ENCODE assay signal across 9 mouse cellular contexts in the genomic region with DNA sequence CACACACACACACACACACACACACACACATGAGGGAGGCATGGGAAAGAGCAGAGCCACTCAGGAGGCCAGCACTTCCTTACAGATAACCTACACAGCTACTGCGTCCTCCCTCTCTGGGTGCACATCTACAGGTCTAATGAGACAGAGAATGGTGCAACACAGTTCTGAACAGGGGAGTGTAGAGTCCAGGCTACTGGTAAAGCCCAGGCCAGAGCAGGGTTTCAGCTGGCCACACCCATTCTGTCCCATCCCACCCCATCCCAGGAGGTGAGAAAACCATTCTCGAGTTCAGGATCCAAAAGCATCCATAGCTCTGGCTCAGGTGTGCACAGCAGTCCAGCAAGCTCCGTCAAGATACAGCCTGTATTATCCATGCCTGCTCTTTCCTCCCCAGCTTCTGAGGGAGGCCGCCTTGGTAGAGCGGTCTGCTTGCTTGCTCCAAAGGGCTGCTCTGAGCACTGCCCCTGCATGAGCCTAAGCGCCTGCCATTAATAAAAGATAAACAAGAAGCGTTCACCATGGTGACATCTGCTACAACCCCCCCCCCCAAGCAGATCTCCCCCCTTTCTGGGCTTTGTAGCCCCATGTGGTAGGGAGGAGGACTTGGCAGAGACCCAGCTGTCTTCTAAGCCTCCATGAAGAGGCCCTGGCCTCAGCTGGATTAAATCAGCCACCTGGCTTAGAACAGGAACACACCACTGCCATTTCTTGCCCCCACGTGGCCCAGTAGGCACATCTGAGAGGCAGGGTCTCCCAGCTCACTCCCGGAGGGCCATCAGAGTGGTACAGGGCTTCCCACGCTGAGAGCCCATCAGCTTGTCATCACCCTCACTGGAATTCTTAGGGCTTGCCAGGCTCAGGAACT.
A peak's percentile ranks its signal among the peaks of the same experiment; 100 is the strongest.
DNase-seq lines count a peak whose midpoint lies in the region; ATAC-seq lines count a peak whose summit lies in the region.
"Had no signal": no experiment of that assay in that cellular context is flagged by ENCODE, and none has a peak within 500 bp of the region (broad histone marks: within the 10 kb centered on the region; RNA-seq: fewer than 3 reads in every experiment).

No protein-coding gene starts in this region.

- no peaks in the 10 kb centered on the region for H3K36me3 ChIP-seq in kidney, embryonic 14.5 days (ENCODE audit: control insufficient read depth, insufficient read depth, low read length)
- H3K36me3 ChIP-seq in embryonic facial prominence, embryonic 10.5 days (replicated peaks): peaks cover 40% of the 10 kb centered on the region
- no peaks in the 10 kb centered on the region for H3K36me3 ChIP-seq in heart, embryonic 14.5 days (ENCODE audit: control insufficient read depth, insufficient read depth, low read length)

- no peak for DNase-seq in kidney, adult 8-10 months
- peak; percentile 54 for DNase-seq in embryonic facial prominence, embryonic 10.5 days (ENCODE audit: low spot score)
- DNase-seq in layer of hippocampus, postnatal 36 days: peak; percentile 34 to 37
- DNase-seq in retina, postnatal 1 day: peak; percentile 93
- no peak for DNase-seq in thymus, postnatal 4 days

- no peaks in the 10 kb centered on the region for H3K9me3 ChIP-seq in kidney, embryonic 14.5 days (ENCODE audit: control insufficient read depth, low read length)
- H3K9me3 ChIP-seq in embryonic facial prominence, embryonic 10.5 days: no peaks in the 10 kb centered on the region
- H3K9me3 ChIP-seq in heart, embryonic 14.5 days (ENCODE audit: control insufficient read depth, low read length): no peaks in the 10 kb centered on the region

- no peak overlapping the region for H3K9ac ChIP-seq in kidney, embryonic 14.5 days (ENCODE audit: low read depth, low read length)
- no peak overlapping the region for H3K9ac ChIP-seq in heart, embryonic 14.5 days (ENCODE audit: low read length)

- no peak overlapping the region for H3K4me2 ChIP-seq in kidney, embryonic 14.5 days (replicated peaks; ENCODE audit: low read depth, low read length)
- H3K4me2 ChIP-seq in heart, embryonic 14.5 days (ENCODE audit: low read length): 0 out of 2 replicates have a peak overlapping the region, but pooled peaks have one; percentile 7

- no peaks in the 10 kb centered on the region for H3K27me3 ChIP-seq in kidney, embryonic 14.5 days (ENCODE audit: control insufficient read depth, insufficient read depth, low read length)
- no peaks in the 10 kb centered on the region for H3K27me3 ChIP-seq in embryonic facial prominence, embryonic 10.5 days (replicated peaks; ENCODE audit: low read depth, poor library complexity, severe bottlenecking)
- no peaks in the 10 kb centered on the region for H3K27me3 ChIP-seq in heart, embryonic 14.5 days (ENCODE audit: control insufficient read depth, insufficient read depth, low read length)

- ATAC-seq in kidney, embryonic 14.5 days (ENCODE audit: low FRiP score, low TSS enrichment): peak; percentile 77
- peak; percentile 71 for ATAC-seq in heart, embryonic 14.5 days (ENCODE audit: insufficient number of reproducible peaks, insufficient read depth, low FRiP score, low read depth)
- ATAC-seq in granulocyte monocyte progenitor cell, adult 5-6 weeks (replicated peaks; ENCODE audit: poor library complexity, severe bottlenecking): no peak

- 45% methylated on average over 10 of the region's 10 CpGs for WGBS in kidney, embryonic 14.5 days
- WGBS in embryonic facial prominence, embryonic 10.5 days: 65% methylated on average over 10 of the region's 10 CpGs
- WGBS in heart, embryonic 14.5 days: 39% methylated on average over 10 of the region's 10 CpGs

- H3K4me3 ChIP-seq in kidney, embryonic 14.5 days (ENCODE audit: low read length): no peak overlapping the region
- no peak overlapping the region for H3K4me3 ChIP-seq in embryonic facial prominence, embryonic 10.5 days
- H3K4me3 ChIP-seq in heart, embryonic 14.5 days (ENCODE audit: control insufficient read depth in 1 of 2, insufficient read depth in 1 of 2, low read depth in 1 of 2, low read length in 2 of 2): no peak overlapping the region
- H3K4me3 ChIP-seq: erythroblast, embryonic 14.5 days had no signal

- H3K4me1 ChIP-seq in kidney, embryonic 14.5 days (ENCODE audit: control insufficient read depth, insufficient read depth, low read length): peaks cover 34% of the 10 kb centered on the region
- peaks cover 24% of the 10 kb centered on the region for H3K4me1 ChIP-seq in embryonic facial prominence, embryonic 10.5 days
- H3K4me1 ChIP-seq in heart, embryonic 14.5 days (ENCODE audit: control insufficient read depth in 2 of 2, insufficient read depth in 2 of 2, low read length in 2 of 2): peaks cover 16 to 18% of the 10 kb centered on the region in 2 experiments

- H3K27ac ChIP-seq in kidney, embryonic 14.5 days (ENCODE audit: low read depth, low read length): peak overlapping the region; percentile 11; the same call in 1 of the 2 replicates
- H3K27ac ChIP-seq in embryonic facial prominence, embryonic 10.5 days (replicated peaks): 0 out of 2 replicates have a peak overlapping the region, but pooled peaks have one; percentile 8
- H3K27ac ChIP-seq in heart, embryonic 14.5 days (replicated peaks in 1 of 2; ENCODE audit: control insufficient read depth in 1 of 2, insufficient read depth in 1 of 2, low read depth in 2 of 2, low read length in 2 of 2): peak overlapping the region in 1 of 2 experiments; percentile 10; a peak in 1 of 4 replicates

Comparison
In these comparisons a context has a peak if more than half of its experiments do, and no peak if none do; other contexts are left out.
1. DNase-seq: peak in embryonic facial prominence, embryonic 10.5 days (single experiment), layer of hippocampus, postnatal 36 days (2 of 2) and retina, postnatal 1 day (single experiment); none in kidney, adult 8-10 months (0 of 2) and thymus, postnatal 4 days (single experiment).